Mouse (Mus musculus) skeletal muscle tissue, postnatal 0 days (tissue): ENCODE measurements around the gene Vmn2r87. TPM values are rescaled to one million over a fixed set of nuclear protein-coding genes. Genes with fewer than 3 reads are reported as not detected.

Experiments
- polyA plus RNA-seq: library from polyadenylated mRNA; unstranded; fragments of >200 nt; fragmentation: Nextera tagmentation; extraction: Ambion mirVana; gene quantifications from 2 replicates; pipeline ENCODE4 v1.2.1, GENCODE M21; 2015

Vmn2r87 gene
- not detected in 2 replicates for polyA plus RNA-seq

DNA sequence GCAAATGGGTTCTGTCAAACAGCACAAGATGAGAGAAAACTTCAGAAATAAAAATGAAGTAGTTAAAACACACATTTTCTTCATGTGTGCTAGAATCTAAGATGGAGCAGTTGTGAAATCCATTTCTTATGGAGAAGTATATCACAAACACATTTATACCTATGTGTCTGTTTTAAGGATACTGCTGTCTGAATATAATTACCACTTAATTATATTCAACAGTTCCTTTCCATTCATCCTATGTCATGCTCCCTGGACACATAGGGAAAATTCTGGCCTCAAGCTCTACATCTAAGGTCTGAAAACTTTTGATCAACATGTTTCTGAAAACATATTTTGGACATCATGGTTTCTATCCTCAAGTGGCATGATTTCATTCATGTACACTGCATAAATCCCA is at the start of gene Vmn2r87:
Gene Vmn2r87, minus strand, starts transcription at position 101 of the 400 bp plus-strand sequence.

DNA sequence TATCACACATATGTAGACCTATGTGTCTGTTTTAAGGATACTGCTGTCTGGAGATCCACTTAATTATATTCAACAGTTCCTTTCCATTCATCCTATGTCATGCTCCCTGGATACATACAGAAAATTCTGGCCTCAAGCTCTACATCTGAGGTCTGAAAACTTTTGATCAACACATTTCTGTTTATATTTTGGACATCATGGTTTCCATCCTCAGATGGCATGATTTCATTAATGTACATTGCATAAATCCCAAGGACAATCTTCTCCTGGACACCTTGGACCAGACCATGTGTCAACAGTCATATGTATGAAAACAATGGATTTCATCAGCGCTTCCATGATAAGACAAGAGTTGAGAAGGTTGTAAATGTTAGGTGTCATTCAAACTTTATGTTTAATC is 41.2 kb downstream of the Vmn2r87 start, which contains the start of gene Vmn2r86:
Gene Vmn2r86, minus strand, starts transcription at position 101 of the 400 bp plus-strand sequence.

DNA sequence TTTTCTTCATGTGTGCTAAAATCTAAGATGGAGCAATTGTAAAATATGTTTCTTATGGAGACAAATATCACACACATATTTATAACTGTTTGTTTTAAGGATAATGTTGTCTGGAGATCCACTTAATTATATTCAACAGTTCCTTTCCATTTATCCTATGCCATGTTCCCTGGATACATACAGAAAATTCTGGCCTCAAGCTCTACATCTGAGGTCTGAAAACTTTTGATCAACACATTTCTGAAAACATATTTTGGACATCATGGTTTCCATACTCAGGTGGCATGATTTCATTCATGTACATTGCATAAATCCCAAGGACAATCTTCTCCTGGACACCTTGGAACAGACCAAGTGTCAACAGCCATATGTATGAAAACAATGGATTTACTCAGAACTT is 67.6 kb downstream of the Vmn2r87 start, which contains the start of gene Vmn2r85:
Gene Vmn2r85, minus strand, starts transcription at position 101 of the 400 bp plus-strand sequence.

Other genes starting within 250 kb of the Vmn2r87 start
- gene Neurod4, start 217.2 kb downstream of the Vmn2r87 start, polyA plus RNA-seq = not detected in 2 replicates
- 1.1 and 2.2 TPM in 2 replicates for gene Tespa1, start 174.5 kb downstream of the Vmn2r87 start, polyA plus RNA-seq
- 0.01 TPM in 1 of 2 replicates, not detected in the other for gene Vmn2r84, start 103.1 kb downstream of the Vmn2r87 start, polyA plus RNA-seq
- gene Vmn2r85, start 67.7 kb downstream of the Vmn2r87 start, polyA plus RNA-seq = not detected in 2 replicates
- not detected in 2 replicates for gene Vmn2r86, start 41.3 kb downstream of the Vmn2r87 start, polyA plus RNA-seq